Mouse (Mus musculus): ENCODE data around the gene Timm17a.

DNA sequence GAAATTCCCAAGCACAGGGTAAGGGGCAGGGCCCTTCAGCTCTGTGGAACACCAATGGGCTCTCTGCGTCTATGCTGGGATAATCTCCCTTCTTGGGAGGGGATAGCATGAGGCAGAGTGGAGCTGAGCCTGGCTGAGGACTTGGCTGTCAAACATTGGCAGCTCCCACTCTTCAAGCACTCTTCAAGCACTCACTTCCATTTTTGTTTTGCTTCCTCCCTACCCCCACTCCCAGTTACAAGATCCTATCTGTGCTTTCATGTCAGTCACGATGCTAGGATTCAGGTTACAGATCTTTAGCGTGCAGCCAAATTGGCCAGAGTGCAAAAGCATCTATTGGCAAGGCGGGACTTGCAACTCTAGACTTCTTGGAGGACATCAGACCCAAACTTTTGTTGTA, 60.7 kb downstream of the Timm17a start:
- TF ChIP-seq POLR2A (IDR thresholded peaks at IDR 0.05; ENCODE audit: borderline replicate concordance, extremely low read depth, low read depth, low read length) (no peak), CTCF (IDR thresholded peaks at IDR 0.05; ENCODE audit: insufficient read depth, low read length) (no peak)

All from lung, adult 2 months (tissue).